Mouse (Mus musculus) ES-Bruce4 (cell line): ENCODE results near the gene Retreg1. TPM values are rescaled to one million over a fixed set of nuclear protein-coding genes. Genes with fewer than 3 reads are reported as not detected.

Source experiments
- H3K27ac ChIP-seq: 2 replicates; pipeline ENCODE4 v1.5.1; 2012; ENCODE audit warnings: low read length, inconsistent platforms; ENCODE audit not compliant: insufficient read depth
- H3K27me3 ChIP-seq: 2 replicates; pipeline ENCODE4 v1.6.1; 2012; ENCODE audit warnings: mild to moderate bottlenecking, low read length, inconsistent platforms; ENCODE audit not compliant: control insufficient read depth, poor library complexity, insufficient read depth, severe bottlenecking
- H3K36me3 ChIP-seq: 2 replicates; pipeline ENCODE4 v1.6.1; 2012; ENCODE audit warnings: inconsistent platforms, mild to moderate bottlenecking, low read length, moderate library complexity; ENCODE audit not compliant: control insufficient read depth, poor library complexity, insufficient read depth, severe bottlenecking
- H3K4me1 ChIP-seq: one replicate; pipeline ENCODE4 v1.8.1; 2011; ENCODE audit warnings: low read length; ENCODE audit not compliant: control insufficient read depth, insufficient read depth
- H3K4me3 ChIP-seq: 2 replicates; pipeline ENCODE4 v1.5.1; 2011; ENCODE audit warnings: low read depth, mild to moderate bottlenecking, low read length
- H3K9ac ChIP-seq: 2 replicates; pipeline ENCODE4 v1.6.1; 2012; ENCODE audit warnings: low read depth, mild to moderate bottlenecking, inconsistent platforms; ENCODE audit not compliant: poor library complexity, severe bottlenecking
- H3K9me3 ChIP-seq: replicated peaks from 2 replicates; pipeline ENCODE4 v1.6.1; 2012; ENCODE audit warnings: mild to moderate bottlenecking, low read length, inconsistent platforms; ENCODE audit not compliant: control insufficient read depth, poor library complexity, insufficient read depth, severe bottlenecking
- CTCF ChIP-seq: IDR thresholded peaks from one replicate; pipeline ENCODE4 v1.8.1; 2011; ENCODE audit warnings: low read depth, low read length
- EP300 ChIP-seq: IDR thresholded peaks from 2 replicates; pipeline ENCODE4 v1.6.1; 2011; ENCODE audit warnings: low read depth, low read length; ENCODE audit not compliant: insufficient read depth
- POLR2A ChIP-seq: IDR thresholded peaks from one replicate; pipeline ENCODE4 v1.8.1; 2011; ENCODE audit warnings: low read length; ENCODE audit not compliant: insufficient read depth
- polyA plus RNA-seq: library from polyadenylated mRNA; stranded (reverse); fragments of >200 nt; gene quantifications from 2 replicates; pipeline ENCODE4 v1.2.4, GENCODE M21; 2011; ENCODE audit warnings: low read depth; ENCODE audit not compliant: missing spikeins, insufficient read depth, insufficient read length

Retreg1 gene
- polyA plus RNA-seq, 1 experiment, result 16.5 TPM

DNA sequence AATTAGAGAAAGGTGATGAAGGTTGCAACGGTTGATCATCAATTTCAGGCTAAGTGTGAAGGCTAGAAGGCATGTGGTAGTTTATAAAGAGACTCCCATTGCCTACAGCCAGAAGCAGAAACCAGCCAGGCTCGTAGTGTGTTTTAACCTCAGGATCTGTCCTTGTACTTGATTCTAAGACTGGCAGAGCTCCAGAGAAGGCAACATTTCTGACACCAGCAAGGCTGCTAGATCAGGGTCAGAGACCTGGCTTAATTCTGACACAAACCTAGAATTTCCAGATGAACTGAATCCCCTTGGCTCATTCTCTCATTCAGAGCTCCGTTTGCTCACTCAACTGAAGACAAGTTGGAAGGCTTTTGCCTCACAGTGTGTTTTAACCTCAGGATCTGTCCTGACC, 165.6 kb downstream of the Retreg1 start:
- H3K9ac ChIP-seq, result no peak overlapping the region
- H3K36me3 ChIP-seq, result no peaks in the 10 kb centered on the region
- H3K4me3 ChIP-seq, result no peak overlapping the region
- H3K27ac ChIP-seq, result no peak overlapping the region
- TF ChIP-seq CTCF (no peak), EP300 (no peak), POLR2A (no peak)
- no peaks in the 10 kb centered on the region for H3K9me3 ChIP-seq
- no peaks in the 10 kb centered on the region for H3K4me1 ChIP-seq
- H3K27me3 ChIP-seq, result no peaks in the 10 kb centered on the region

GRCm38 (mm10) chr15:26012891-26013290, 169.9 kb downstream of the Retreg1 start:
- Histone ChIP-seq H3K4me3 (no peak overlapping the region), H3K4me1 (no peaks in the 10 kb centered on the region), H3K27ac (no peak overlapping the region), H3K27me3 (no peaks in the 10 kb centered on the region), H3K9ac (no peak overlapping the region), H3K36me3 (no peaks in the 10 kb centered on the region), H3K9me3 (no peaks in the 10 kb centered on the region)
- TF ChIP-seq POLR2A, result no peak
- TF ChIP-seq CTCF, result no peak
- TF ChIP-seq EP300, result no peak

- Histone ChIP-seq H3K9me3 (no peaks in the 10 kb centered on the region), H3K9ac (no peak overlapping the region), H3K4me3 (no peak overlapping the region), H3K27me3 (no peaks in the 10 kb centered on the region), H3K4me1 (no peaks in the 10 kb centered on the region), H3K36me3 (no peaks in the 10 kb centered on the region), H3K27ac (no peak overlapping the region)
- TF ChIP-seq CTCF (no peak), POLR2A (no peak), EP300 (no peak)
Observed at GRCm38 (mm10) chr15:26015979-26016665, 173.1 kb downstream of the Retreg1 start.

DNA sequence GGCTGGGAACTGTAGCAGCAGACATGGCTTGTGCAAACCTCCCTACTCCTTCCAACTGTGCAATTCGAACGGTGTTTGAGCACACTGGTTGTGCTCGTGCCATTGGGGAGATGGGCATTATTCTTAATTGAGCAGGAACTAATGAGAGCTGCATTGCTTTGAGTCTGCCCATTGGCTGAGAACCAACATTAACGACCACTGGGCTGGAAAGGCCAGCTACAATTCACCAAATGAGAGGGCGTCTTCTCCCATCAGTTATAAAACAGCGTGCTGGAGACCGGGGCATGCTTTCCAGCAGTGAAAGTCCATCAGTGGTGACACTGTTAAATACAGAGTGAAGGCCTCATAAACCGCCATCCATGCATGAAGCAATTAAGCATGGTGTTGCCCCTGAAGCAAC, 178.7 kb downstream of the Retreg1 start:
- Histone ChIP-seq H3K4me1 (no peaks in the 10 kb centered on the region), H3K4me3 (no peak overlapping the region), H3K27ac (no peak overlapping the region), H3K9me3 (no peaks in the 10 kb centered on the region), H3K27me3 (no peaks in the 10 kb centered on the region), H3K9ac (no peak overlapping the region), H3K36me3 (no peaks in the 10 kb centered on the region)
- no peak for TF ChIP-seq POLR2A
- no peak for TF ChIP-seq CTCF
- TF ChIP-seq EP300, result no peak

DNA sequence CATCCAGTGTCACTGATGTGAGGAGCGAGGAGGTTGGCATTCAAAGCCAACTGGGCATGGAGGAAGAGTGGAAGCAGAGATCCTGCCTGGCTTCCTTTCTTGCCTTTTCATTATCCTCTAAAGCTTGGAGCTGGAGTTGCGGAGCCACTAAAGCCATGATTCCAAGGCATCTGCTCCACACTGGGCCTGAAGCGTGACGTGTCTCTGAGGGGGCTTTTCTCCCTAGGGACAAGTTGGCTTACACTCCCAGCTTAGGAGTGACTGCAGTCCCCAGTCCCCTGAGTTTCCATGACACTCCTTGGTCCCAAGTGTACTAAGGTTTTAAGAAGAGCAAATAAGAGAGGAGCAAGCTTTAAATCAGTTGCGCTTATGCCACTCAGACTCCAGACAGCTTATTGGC, 179.7 kb downstream of the Retreg1 start:
- H3K27ac ChIP-seq, result no peak overlapping the region
- no peaks in the 10 kb centered on the region for H3K27me3 ChIP-seq
- H3K9me3 ChIP-seq, result no peaks in the 10 kb centered on the region
- no peaks in the 10 kb centered on the region for H3K4me1 ChIP-seq
- no peak for TF ChIP-seq CTCF
- TF ChIP-seq POLR2A, result no peak
- no peak for TF ChIP-seq EP300
- H3K4me3 ChIP-seq, result no peak overlapping the region
- H3K36me3 ChIP-seq, result no peaks in the 10 kb centered on the region
- no peak overlapping the region for H3K9ac ChIP-seq

Other genes starting within 250 kb of the Retreg1 start
- gene Myo10, start 220.7 kb upstream of the Retreg1 start, polyA plus RNA-seq, result 166 and 171 TPM in 2 replicates
- 70.8 and 71.3 TPM in 2 replicates for gene Zfp622, start 141.2 kb downstream of the Retreg1 start, polyA plus RNA-seq